35 mouse cellular contexts compared by ENCODE assay signal in the genomic region with DNA sequence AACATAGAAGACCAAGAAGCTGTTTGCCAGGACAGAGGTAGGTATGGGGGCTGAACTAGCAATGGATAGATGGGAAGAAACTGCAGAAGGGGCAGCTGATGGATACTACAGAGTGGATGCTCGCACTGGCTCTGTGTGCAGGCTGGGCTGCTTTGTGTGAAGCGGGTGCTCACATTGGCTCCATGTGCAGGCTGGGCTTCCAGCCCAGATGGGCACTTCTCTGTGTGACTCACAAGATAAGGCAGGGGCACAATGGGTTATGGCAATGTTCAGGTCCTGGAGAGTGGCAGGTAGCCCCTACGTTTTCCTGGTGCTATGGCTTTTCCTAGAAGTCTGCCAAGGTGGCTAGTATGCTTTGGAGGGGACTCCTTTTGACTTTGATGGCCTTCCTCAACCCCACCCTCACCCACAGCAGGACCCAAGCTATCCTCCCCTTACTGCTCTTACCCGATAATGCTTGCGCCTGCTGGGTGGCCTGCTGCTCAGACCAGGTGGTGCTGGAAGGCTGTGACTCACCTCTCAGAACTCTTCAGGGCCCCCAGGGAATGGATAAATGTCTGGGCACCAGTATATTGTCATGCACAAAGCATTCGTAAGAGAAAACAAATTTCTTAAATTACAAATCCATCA. TPM values are rescaled to one million over a fixed set of nuclear protein-coding genes. Genes with fewer than 3 reads are reported as not detected.
DNase-seq lines count a peak whose midpoint lies in the region; ATAC-seq and TF ChIP-seq lines count a peak whose summit lies in the region.
"Had no signal": no experiment of that assay in that cellular context is flagged by ENCODE, and none has a peak within 500 bp of the region (broad histone marks: within the 10 kb centered on the region; RNA-seq: fewer than 3 reads in every experiment).

No protein-coding gene starts in this region.

- in situ Hi-C loops in Patski (cut with MboI; ENCODE audit: low pct_unique_long_range_greater_than_20kb) = no loop called here

- no peak for TF ChIP-seq CTCF in Patski (IDR thresholded peaks at IDR 0.05)

- DNase-seq in Patski (ENCODE audit: low read depth, low spot score) = peak; percentile 42
- DNase-seq in cerebellum, adult 11 months = peak; percentile 26
- DNase-seq in cerebellum, adult 9-10 months = peak; percentile 28
- DNase-seq in cerebellum, postnatal 36 days = peak; percentile 35 to 39
- no peak for DNase-seq in lung, postnatal 25 days (ENCODE audit: low spot score)
- no peak for DNase-seq in thymus, postnatal 36 days
- DNase-seq: adrenal gland, postnatal 10 days; gastrocnemius, adult 2 months; gastrocnemius, postnatal 36 days; heart, adult 18-20 months; heart, postnatal 36 days; kidney, adult 9 months; kidney, postnatal 10 days; layer of hippocampus, adult 9-11 months; liver, postnatal 0 days; lung, postnatal 4 days; right cerebral cortex, postnatal 14 days; thymus, postnatal 14 days had no signal

- CTCF ChIA-PET in Patski (lab: Charles Lee) = interaction anchor here (1.2 kb wide), 1 partner anchor 17 kb away, joined by 3 read pairs; no protein-coding TSS in a partner anchor

- H3K27me3 ChIP-seq in Patski = no peaks in the 10 kb centered on the region
- H3K27me3 ChIP-seq: embryonic facial prominence, embryonic 12.5 days; forebrain, embryonic 15.5 days; hindbrain, embryonic 12.5 days; liver, embryonic 12.5 days; stomach, embryonic 15.5 days had no signal

- peak; percentile 47 for ATAC-seq in Patski
- ATAC-seq in inflammation-experienced regulatory T-cells, adult 6 months = no peak
- ATAC-seq: forebrain, embryonic 15.5 days; hindbrain, postnatal 0 days; intestine, embryonic 16.5 days; liver, embryonic 12.5 days; liver, postnatal 0 days; midbrain, embryonic 13.5 days had no signal

- POLR2A ChIA-PET in Patski (lab: Charles Lee) = no interaction called here

RNA-seq across cellular contexts. Expression of a gene that starts 21.8 kb away (rescaled TPM):
- not detected for polyA plus RNA-seq in Patski (2021)
- not detected for polyA plus RNA-seq in inflammation-experienced regulatory T-cells, adult 6 months (2017; shearing (Covaris generic))
- polyA plus RNA-seq: C2C12; cortical plate, adult 2 months; embryonic facial prominence, embryonic 12.5 days; forebrain, embryonic 10.5 days; forebrain, embryonic 15.5 days; frontal cortex, adult 2 months; heart, embryonic 11.5 days; heart, embryonic 16.5 days; hindbrain, embryonic 12.5 days; hindbrain, postnatal 0 days; intestine, embryonic 16.5 days; liver, embryonic 12.5 days; liver, postnatal 0 days; lung, embryonic 16.5 days; midbrain, embryonic 13.5 days; neural tube, embryonic 14.5 days; stomach, embryonic 15.5 days had no signal

RNA-seq across cellular contexts. Expression of a gene that starts 33.5 kb away (rescaled TPM):
- polyA plus RNA-seq in Patski (2021) = 1.1 TPM
- not detected for polyA plus RNA-seq in inflammation-experienced regulatory T-cells, adult 6 months (2017; shearing (Covaris generic))
- polyA plus RNA-seq: forebrain, embryonic 10.5 days; forebrain, embryonic 15.5 days; hindbrain, embryonic 12.5 days; hindbrain, postnatal 0 days; intestine, embryonic 16.5 days; midbrain, embryonic 13.5 days; neural tube, embryonic 14.5 days had no signal

Comparison
In these comparisons a context has a peak if more than half of its experiments do, and no peak if none do; other contexts are left out.
1. DNase-seq: peak in Patski (single experiment), cerebellum, adult 11 months (single experiment), cerebellum, adult 9-10 months (single experiment) and cerebellum, postnatal 36 days (2 of 2); none in lung, postnatal 25 days (single experiment) and thymus, postnatal 36 days (0 of 2).